Mouse (Mus musculus): ENCODE measurements around the gene Ptprn2. TPM values are rescaled to one million over a fixed set of nuclear protein-coding genes. Genes with fewer than 3 reads are reported as not detected.

The Ptprn2 gene
- polyA plus RNA-seq, 1 experiment from 2014 or later: 24.7 TPM

- H3K9ac ChIP-seq (replicated peaks; ENCODE audit: low read depth, low read length): no peak overlapping the region
- peaks cover 6% of the 10 kb centered on the region; the same call in 1 of the 2 replicates for H3K4me1 ChIP-seq (ENCODE audit: control insufficient read depth, insufficient read depth, low read length)
- no peak overlapping the region for H3K4me2 ChIP-seq (ENCODE audit: low read depth, low read length)
- no peak overlapping the region for H3K27ac ChIP-seq (ENCODE audit: low read depth, low read length)
- H3K27me3 ChIP-seq (ENCODE audit: control insufficient read depth, insufficient read depth, low read length): no peaks in the 10 kb centered on the region
- no peak overlapping the region for H3K4me3 ChIP-seq (ENCODE audit: low read depth, low read length)
- H3K36me3 ChIP-seq (ENCODE audit: control insufficient read depth, insufficient read depth, low read length): no peaks in the 10 kb centered on the region
- ATAC-seq (ENCODE audit: low read depth): no peak
- H3K9me3 ChIP-seq (ENCODE audit: control insufficient read depth, low read length): no peaks in the 10 kb centered on the region
- WGBS: 43% methylated on average over 1 of the region's 1 CpGs
Observed at GRCm38 (mm10) chr12:117265211-117265610, 779.7 kb downstream of the Ptprn2 start.

GRCm38 (mm10) chr12:117268543-117269172 lies 783.1 kb downstream of the Ptprn2 start:
- Histone ChIP-seq H3K9me3 (ENCODE audit: control insufficient read depth, low read length) (no peaks in the 10 kb centered on the region), H3K4me1 (ENCODE audit: control insufficient read depth, insufficient read depth, low read length) (peaks cover 15% of the 10 kb centered on the region), H3K4me2 (ENCODE audit: low read depth, low read length) (no peak overlapping the region), H3K9ac (replicated peaks; ENCODE audit: low read depth, low read length) (no peak overlapping the region), H3K27me3 (ENCODE audit: control insufficient read depth, insufficient read depth, low read length) (no peaks in the 10 kb centered on the region), H3K27ac (ENCODE audit: low read depth, low read length) (peak overlapping the region; percentile 7; the same call in 1 of the 2 replicates), H3K36me3 (ENCODE audit: control insufficient read depth, insufficient read depth, low read length) (no peaks in the 10 kb centered on the region), H3K4me3 (ENCODE audit: low read depth, low read length) (no peak overlapping the region)
- WGBS: 76% methylated on average over 7 of the region's 7 CpGs
- ATAC-seq (ENCODE audit: low read depth): no peak

- H3K4me1 ChIP-seq (ENCODE audit: control insufficient read depth, insufficient read depth, low read length): peaks cover 15% of the 10 kb centered on the region
- no peak overlapping the region for H3K4me2 ChIP-seq (ENCODE audit: low read depth, low read length)
- WGBS: 41% methylated on average over 4 of the region's 4 CpGs
- H3K27ac ChIP-seq (ENCODE audit: low read depth, low read length): peak overlapping the region; percentile 7; the same call in 1 of the 2 replicates
- no peak for ATAC-seq (ENCODE audit: low read depth)
- no peaks in the 10 kb centered on the region for H3K27me3 ChIP-seq (ENCODE audit: control insufficient read depth, insufficient read depth, low read length)
- no peak overlapping the region for H3K4me3 ChIP-seq (ENCODE audit: low read depth, low read length)
- H3K9ac ChIP-seq (replicated peaks; ENCODE audit: low read depth, low read length): no peak overlapping the region
- no peaks in the 10 kb centered on the region for H3K36me3 ChIP-seq (ENCODE audit: control insufficient read depth, insufficient read depth, low read length)
- H3K9me3 ChIP-seq (ENCODE audit: control insufficient read depth, low read length): no peaks in the 10 kb centered on the region
Observed at GRCm38 (mm10) chr12:117269310-117269709, 783.8 kb downstream of the Ptprn2 start.

GRCm38 (mm10) chr12:117270199-117270598 lies 784.7 kb downstream of the Ptprn2 start:
- ATAC-seq (ENCODE audit: low read depth): no peak
- no peaks in the 10 kb centered on the region for H3K9me3 ChIP-seq (ENCODE audit: control insufficient read depth, low read length)
- H3K4me2 ChIP-seq (ENCODE audit: low read depth, low read length): no peak overlapping the region
- no peaks in the 10 kb centered on the region for H3K36me3 ChIP-seq (ENCODE audit: control insufficient read depth, insufficient read depth, low read length)
- H3K9ac ChIP-seq (replicated peaks; ENCODE audit: low read depth, low read length): no peak overlapping the region
- H3K4me1 ChIP-seq (ENCODE audit: control insufficient read depth, insufficient read depth, low read length): peaks cover 15% of the 10 kb centered on the region
- H3K27ac ChIP-seq (ENCODE audit: low read depth, low read length): no peak overlapping the region; the same call in 1 of the 2 replicates
- whole genome bisulfite sequencing: 85% methylated on average over 4 of the region's 4 CpGs
- H3K4me3 ChIP-seq (ENCODE audit: low read depth, low read length): no peak overlapping the region
- H3K27me3 ChIP-seq (ENCODE audit: control insufficient read depth, insufficient read depth, low read length): no peaks in the 10 kb centered on the region

GRCm38 (mm10) chr12:117273166-117273565 lies 787.6 kb downstream of the Ptprn2 start:
- peaks cover 15% of the 10 kb centered on the region for H3K4me1 ChIP-seq (ENCODE audit: control insufficient read depth, insufficient read depth, low read length)
- no peak overlapping the region for H3K9ac ChIP-seq (replicated peaks; ENCODE audit: low read depth, low read length)
- no peak overlapping the region for H3K4me3 ChIP-seq (ENCODE audit: low read depth, low read length)
- no peaks in the 10 kb centered on the region for H3K27me3 ChIP-seq (ENCODE audit: control insufficient read depth, insufficient read depth, low read length)
- peak; percentile 58; the same call in 1 of the 2 replicates for ATAC-seq (ENCODE audit: low read depth)
- no peaks in the 10 kb centered on the region for H3K9me3 ChIP-seq (ENCODE audit: control insufficient read depth, low read length)
- WGBS: 21% methylated on average over 4 of the region's 4 CpGs
- peak overlapping the region; percentile 44; the same call in 1 of the 2 replicates for H3K27ac ChIP-seq (ENCODE audit: low read depth, low read length)
- no peaks in the 10 kb centered on the region for H3K36me3 ChIP-seq (ENCODE audit: control insufficient read depth, insufficient read depth, low read length)
- H3K4me2 ChIP-seq (ENCODE audit: low read depth, low read length): no peak overlapping the region

GRCm38 (mm10) chr12:117274576-117274975 lies 789.1 kb downstream of the Ptprn2 start:
- 62% methylated on average over 5 of the region's 5 CpGs for WGBS
- ATAC-seq (ENCODE audit: low read depth): no peak
- H3K4me2 ChIP-seq (ENCODE audit: low read depth, low read length): no peak overlapping the region
- no peaks in the 10 kb centered on the region for H3K9me3 ChIP-seq (ENCODE audit: control insufficient read depth, low read length)
- no peaks in the 10 kb centered on the region for H3K36me3 ChIP-seq (ENCODE audit: control insufficient read depth, insufficient read depth, low read length)
- peaks cover 9% of the 10 kb centered on the region for H3K4me1 ChIP-seq (ENCODE audit: control insufficient read depth, insufficient read depth, low read length)
- H3K9ac ChIP-seq (replicated peaks; ENCODE audit: low read depth, low read length): no peak overlapping the region
- no peak overlapping the region for H3K4me3 ChIP-seq (ENCODE audit: low read depth, low read length)
- no peak overlapping the region for H3K27ac ChIP-seq (ENCODE audit: low read depth, low read length)
- H3K27me3 ChIP-seq (ENCODE audit: control insufficient read depth, insufficient read depth, low read length): no peaks in the 10 kb centered on the region

- WGBS: 90% methylated on average over 3 of the region's 3 CpGs
- Histone ChIP-seq H3K4me2 (ENCODE audit: low read depth, low read length) (no peak overlapping the region), H3K4me3 (ENCODE audit: low read depth, low read length) (no peak overlapping the region), H3K9ac (replicated peaks; ENCODE audit: low read depth, low read length) (no peak overlapping the region), H3K4me1 (ENCODE audit: control insufficient read depth, insufficient read depth, low read length) (no peaks in the 10 kb centered on the region), H3K9me3 (ENCODE audit: control insufficient read depth, low read length) (no peaks in the 10 kb centered on the region), H3K36me3 (ENCODE audit: control insufficient read depth, insufficient read depth, low read length) (no peaks in the 10 kb centered on the region), H3K27ac (ENCODE audit: low read depth, low read length) (no peak overlapping the region), H3K27me3 (ENCODE audit: control insufficient read depth, insufficient read depth, low read length) (no peaks in the 10 kb centered on the region)
- ATAC-seq (ENCODE audit: low read depth): no peak
Observed at GRCm38 (mm10) chr12:117280790-117281189, 795.3 kb downstream of the Ptprn2 start.

DNA sequence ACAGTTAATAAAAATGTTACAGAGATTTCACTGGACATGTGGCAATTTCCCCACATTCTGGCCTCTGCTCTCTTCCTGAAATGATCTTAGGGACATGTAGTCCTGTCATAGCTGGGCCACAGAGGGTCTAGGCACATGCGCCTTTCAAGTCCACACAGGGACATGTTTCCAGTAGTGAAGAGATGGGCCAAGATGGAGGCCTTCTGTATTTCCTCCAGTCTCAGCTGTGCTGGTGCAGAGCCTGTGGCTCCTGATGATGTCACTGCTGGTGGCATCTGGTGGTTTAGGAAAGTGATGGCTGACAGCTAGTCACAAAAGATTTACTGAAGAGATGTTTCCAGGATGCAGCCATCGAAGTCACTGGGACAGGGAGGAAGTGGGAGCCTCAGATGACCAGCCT lies 797.1 kb downstream of the Ptprn2 start:
- Histone ChIP-seq H3K9me3 (ENCODE audit: control insufficient read depth, low read length) (no peaks in the 10 kb centered on the region), H3K4me2 (ENCODE audit: low read depth, low read length) (no peak overlapping the region), H3K36me3 (ENCODE audit: control insufficient read depth, insufficient read depth, low read length) (no peaks in the 10 kb centered on the region), H3K4me1 (ENCODE audit: control insufficient read depth, insufficient read depth, low read length) (no peaks in the 10 kb centered on the region), H3K27ac (ENCODE audit: low read depth, low read length) (no peak overlapping the region), H3K4me3 (ENCODE audit: low read depth, low read length) (no peak overlapping the region), H3K27me3 (ENCODE audit: control insufficient read depth, insufficient read depth, low read length) (no peaks in the 10 kb centered on the region), H3K9ac (replicated peaks; ENCODE audit: low read depth, low read length) (no peak overlapping the region)
- ATAC-seq (ENCODE audit: low read depth): no peak
- 81% methylated on average over 2 of the region's 2 CpGs for WGBS

- no peak overlapping the region for H3K27ac ChIP-seq (ENCODE audit: low read depth, low read length)
- no peak for ATAC-seq (ENCODE audit: low read depth)
- no peak overlapping the region for H3K4me3 ChIP-seq (ENCODE audit: low read depth, low read length)
- no peak overlapping the region for H3K4me2 ChIP-seq (ENCODE audit: low read depth, low read length)
- H3K9me3 ChIP-seq (ENCODE audit: control insufficient read depth, low read length): no peaks in the 10 kb centered on the region
- no peaks in the 10 kb centered on the region for H3K4me1 ChIP-seq (ENCODE audit: control insufficient read depth, insufficient read depth, low read length)
- H3K36me3 ChIP-seq (ENCODE audit: control insufficient read depth, insufficient read depth, low read length): no peaks in the 10 kb centered on the region
- H3K27me3 ChIP-seq (ENCODE audit: control insufficient read depth, insufficient read depth, low read length): no peaks in the 10 kb centered on the region
- WGBS: 58% methylated on average over 2 of the region's 2 CpGs
- no peak overlapping the region for H3K9ac ChIP-seq (replicated peaks; ENCODE audit: low read depth, low read length)
Observed at GRCm38 (mm10) chr12:117287456-117287855, 801.9 kb downstream of the Ptprn2 start.

All from neural tube, embryonic 14.5 days (tissue).